Mouse (Mus musculus) adipocyte (in vitro differentiated cells): ENCODE measurements at regions not wholly inside any gene's neighbourhood (a gene's known extent, or its start where the extent isn't known, plus 50 kb on each side); places are given as distances from the start of the nearest gene placed in this dataset.

Experiments used
- DNase-seq: peaks from one replicate; pipeline ENCODE4 v3.0.0-alpha.2; 2016; ENCODE audit warnings: low spot score

- DNase-seq = no peak
Observed at GRCm38 (mm10) chr17:84107946-84108686, 79.6 kb downstream of the Zfp36l2 start.

GRCm38 (mm10) chr17:84107497-84107896, 80.2 kb downstream of the Zfp36l2 start:
- DNase-seq = no peak

GRCm38 (mm10) chr17:84104242-84104641, 83.5 kb downstream of the Zfp36l2 start:
- no peak for DNase-seq

- DNase-seq = no peak
Observed at GRCm38 (mm10) chr17:84103344-84103743, 84.4 kb downstream of the Zfp36l2 start.

- no peak for DNase-seq
Observed at GRCm38 (mm10) chr17:84101652-84102051, 86.1 kb downstream of the Zfp36l2 start.

- DNase-seq = no peak
Observed at GRCm38 (mm10) chr17:84100523-84100922, 87.2 kb downstream of the Zfp36l2 start.

GRCm38 (mm10) chr17:84099737-84100136, 88.0 kb downstream of the Zfp36l2 start:
- DNase-seq = no peak

GRCm38 (mm10) chr17:84097871-84098430, 89.8 kb downstream of the Zfp36l2 start:
- DNase-seq = no peak

GRCm38 (mm10) chr17:84097286-84097685, 90.5 kb downstream of the Zfp36l2 start:
- no peak for DNase-seq

- DNase-seq = no peak
Observed at GRCm38 (mm10) chr17:84096345-84097260, 91.1 kb downstream of the Zfp36l2 start.

GRCm38 (mm10) chr17:84095829-84096228, 91.9 kb downstream of the Zfp36l2 start:
- DNase-seq = no peak

GRCm38 (mm10) chr17:84095089-84095488, 92.7 kb downstream of the Zfp36l2 start:
- no peak for DNase-seq

GRCm38 (mm10) chr17:84086394-84086793, 101.4 kb downstream of the Zfp36l2 start:
- no peak for DNase-seq

- DNase-seq = peak; percentile 67
Observed at GRCm38 (mm10) chr17:84085721-84086120, 102.0 kb downstream of the Zfp36l2 start.

GRCm38 (mm10) chr17:84085232-84085631, 102.5 kb downstream of the Zfp36l2 start:
- DNase-seq = no peak

- peak; percentile 100 for DNase-seq
Observed at GRCm38 (mm10) chr17:84083307-84084263, 104.2 kb downstream of the Zfp36l2 start.

- no peak for DNase-seq
Observed at GRCm38 (mm10) chr17:84082571-84082970, 105.2 kb downstream of the Zfp36l2 start.

- peak; percentile 90 for DNase-seq
Observed at GRCm38 (mm10) chr17:84081751-84082352, 105.9 kb downstream of the Zfp36l2 start.

- DNase-seq = no peak
Observed at GRCm38 (mm10) chr17:84075081-84075938, 112.4 kb downstream of the Zfp36l2 start.
